Mouse (Mus musculus): Measurements from ENCODE around the gene Metap1.

GRCm38 (mm10) chr3:138481526-138482284 lies 7.6 kb downstream of the Metap1 start:
- TF ChIP-seq CTCF (IDR thresholded peaks at IDR 0.05; ENCODE audit: low read depth) (0 out of 2 replicates have a peak, but pooled peaks have one; percentile 2), EP300 (IDR thresholded peaks at IDR 0.05; ENCODE audit: low read depth) (no peak)

All from liver, postnatal 0 days (tissue).